Mouse (Mus musculus) inflammation-experienced regulatory T-cells, adult 6 months (primary cell): Measurements from ENCODE around the gene Ppm1n. TPM values are rescaled to one million over a fixed set of nuclear protein-coding genes. Genes with fewer than 3 reads are reported as not detected.
A peak's percentile ranks its signal among the peaks of the same experiment; 100 is the strongest.

ENCODE experiments used
- ATAC-seq: one replicate; pipeline ENCODE4 v1.8.0; 2017
- polyA plus RNA-seq, 3 experiments: library from polyadenylated mRNA; unstranded; fragments of 100-300 nt; shearing (Covaris generic); gene quantifications; one replicate each; pipeline ENCODE4 v1.2.1; 2017

Ppm1n gene
- polyA plus RNA-seq, 3 experiments from 2014 or later: 0.74 to 3.1 (median 2.1) TPM

GRCm38 (mm10) chr7:19282385-19282784, 2.5 kb upstream of the Ppm1n start, which contains the start of gene Rtn2:
Gene Rtn2 (plus strand): TSS chr7:19282624.
- peak; percentile 68 for ATAC-seq

DNA sequence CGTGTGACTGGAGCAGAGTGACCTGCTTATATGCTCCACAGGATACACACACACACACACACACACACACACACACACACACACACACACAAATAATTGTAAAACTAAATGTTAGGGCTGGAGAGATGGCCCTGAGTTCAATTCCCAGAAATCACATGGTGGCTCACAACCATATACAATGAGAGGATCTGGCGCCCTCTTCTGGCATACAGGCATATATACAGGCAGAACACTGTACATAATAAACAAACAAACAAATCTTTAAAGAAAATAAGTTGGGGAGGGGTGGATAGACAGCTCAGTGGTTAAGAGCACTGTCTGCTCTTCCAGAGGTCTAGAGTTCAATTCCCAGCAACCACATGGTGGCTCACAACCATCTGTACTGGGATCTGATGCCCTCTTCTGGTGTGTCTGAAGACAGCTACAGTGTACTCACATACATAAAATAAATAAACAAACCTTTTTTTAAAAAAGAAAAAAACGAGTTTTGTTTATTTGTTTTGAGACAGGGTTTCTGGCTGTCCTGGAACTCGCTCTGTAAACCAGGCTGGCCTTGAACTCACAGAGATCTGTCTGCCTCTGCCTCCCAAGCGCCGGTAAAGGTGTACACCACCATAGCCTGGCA, 1.9 kb upstream of the Ppm1n start:
- ATAC-seq: peak; percentile 49

GRCm38 (mm10) chr7:19279052-19279451, 812 bp downstream of the Ppm1n start:
- ATAC-seq: no peak

DNA sequence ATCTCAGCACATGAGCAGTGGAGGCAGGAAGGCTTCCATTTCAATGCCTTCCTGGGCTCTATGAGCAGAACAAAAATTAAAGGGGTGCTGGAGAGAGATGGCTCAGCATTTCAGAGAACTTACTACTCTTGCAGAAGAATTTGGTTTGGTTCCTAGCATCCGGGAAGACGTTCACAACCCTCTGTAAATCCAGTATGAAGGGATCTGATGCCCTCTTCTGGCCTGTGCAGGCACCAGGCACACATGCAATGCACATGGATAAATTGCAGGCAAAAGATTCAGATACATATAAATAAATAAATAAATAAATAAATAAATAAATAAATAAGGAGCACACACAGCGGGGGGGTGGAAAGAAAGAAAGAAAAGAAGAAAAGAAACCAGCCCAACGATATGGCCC, 3.6 kb downstream of the Ppm1n start:
- no peak for ATAC-seq

DNA sequence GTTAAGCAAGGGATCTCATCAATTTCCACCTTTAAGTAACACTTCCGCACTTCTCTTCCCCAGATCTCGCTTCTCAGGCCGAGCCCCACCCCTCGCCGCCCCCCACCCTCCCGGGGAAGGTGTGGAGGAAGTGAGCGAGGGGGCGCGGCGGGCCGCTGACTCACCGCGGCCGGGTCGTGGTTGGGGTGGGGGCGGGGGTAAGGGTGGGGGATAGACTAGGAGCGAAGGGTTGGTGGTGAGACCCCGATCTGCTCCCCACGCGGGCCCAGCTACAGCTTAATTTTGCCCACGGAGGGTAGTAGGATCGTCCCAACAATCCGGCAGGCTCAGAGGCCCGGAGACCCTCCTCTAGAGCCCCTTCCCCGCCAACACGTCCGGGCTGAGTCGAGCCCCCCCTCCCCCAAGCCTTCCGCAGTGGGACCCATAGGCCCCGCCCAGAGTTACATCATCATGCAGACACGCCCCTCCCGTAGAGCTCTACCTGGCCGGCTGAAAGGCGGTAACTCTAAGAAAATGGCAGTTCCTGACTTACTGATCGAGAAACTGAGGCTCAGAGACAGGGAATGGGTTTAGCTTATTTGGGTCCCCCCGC, 7.6 kb downstream of the Ppm1n start:
- ATAC-seq: peak; percentile 69

DNA sequence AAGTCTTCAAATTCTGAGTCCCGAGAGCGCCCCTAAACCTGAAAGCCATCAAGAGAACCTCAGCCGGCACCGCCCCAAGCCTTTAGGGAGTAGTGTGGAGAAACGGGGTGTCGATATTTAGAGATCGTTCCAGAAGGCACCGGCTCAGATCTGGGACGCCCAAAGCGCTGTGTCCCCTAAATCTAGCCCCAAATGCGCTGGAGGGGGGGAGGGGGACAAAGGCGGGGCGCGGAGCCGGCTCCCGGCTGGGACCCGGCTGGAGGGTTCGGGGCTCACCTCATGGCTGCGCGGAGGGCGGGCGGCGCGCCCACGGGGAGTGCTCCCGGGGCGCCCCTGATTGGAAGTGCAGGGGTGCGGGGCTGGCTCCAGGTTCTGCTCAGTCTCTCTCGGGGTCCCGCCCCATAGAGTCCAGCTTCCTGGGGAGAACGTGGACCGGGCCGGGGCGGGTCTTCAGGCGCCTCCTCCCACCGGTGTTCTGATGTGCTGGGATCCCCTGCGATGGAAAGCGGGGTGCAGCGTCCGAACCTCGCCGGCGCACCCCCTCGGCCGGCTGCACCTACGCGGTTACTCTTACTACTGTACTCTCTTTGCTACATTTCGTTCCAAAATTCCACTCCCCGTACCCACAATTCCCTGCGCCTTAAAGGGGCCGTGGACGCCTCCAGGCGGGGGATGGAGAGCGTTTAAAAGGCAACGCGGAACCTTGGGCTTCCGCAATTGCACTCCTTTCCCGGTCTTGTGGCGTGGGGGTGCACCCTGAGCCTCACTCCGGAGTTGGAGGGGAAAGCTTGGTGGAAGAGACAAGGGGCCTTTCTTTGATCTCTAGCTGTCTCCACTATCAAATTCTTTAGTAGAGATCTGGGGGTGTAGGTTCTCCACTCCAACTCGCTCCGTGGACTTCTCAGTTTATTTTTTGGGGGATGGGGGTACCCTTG, 8.4 kb downstream of the Ppm1n start, which contains the start of gene Vasp:
Gene Vasp (minus strand): TSS at position 580 of the 935 bp plus-strand sequence.
- peak; percentile 60 for ATAC-seq

DNA sequence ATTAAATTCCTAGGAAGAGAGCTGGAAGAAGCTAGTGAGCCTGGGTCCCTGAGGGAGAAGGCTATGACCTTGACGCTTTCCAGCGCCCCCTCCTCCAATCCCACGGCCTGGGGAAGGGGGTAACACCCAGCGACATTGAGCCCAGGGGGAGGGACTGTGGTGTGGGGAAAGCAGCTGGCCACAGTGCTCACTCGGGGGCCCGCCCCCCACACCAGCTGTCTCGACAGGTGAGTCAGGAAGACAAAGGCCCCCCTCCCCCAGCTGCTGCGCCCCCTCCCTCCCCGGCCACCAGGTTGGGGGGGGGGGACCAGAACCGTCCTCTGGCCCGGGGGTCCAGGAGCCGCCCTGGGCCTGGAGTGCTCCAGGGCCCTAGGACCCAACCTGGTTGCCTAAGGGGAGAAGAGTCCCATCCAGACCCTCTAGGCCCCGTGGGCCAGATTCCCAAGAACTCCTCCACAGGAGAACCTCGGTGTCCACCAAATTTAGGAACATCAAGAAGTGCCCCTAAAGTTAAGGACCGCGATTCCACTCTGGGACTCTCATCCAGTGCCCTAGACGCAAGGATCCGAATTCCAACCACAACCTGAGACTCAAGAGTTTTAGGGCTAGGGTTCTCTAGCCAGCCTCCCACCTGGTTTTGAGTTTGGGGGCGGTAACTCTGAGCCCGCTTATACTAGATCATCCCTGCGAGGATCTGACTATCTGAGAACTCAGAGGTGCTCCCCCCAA, 9.2 kb downstream of the Ppm1n start:
- no peak for ATAC-seq

GRCm38 (mm10) chr7:19269721-19270441, 10.0 kb downstream of the Ppm1n start:
- ATAC-seq: no peak

DNA sequence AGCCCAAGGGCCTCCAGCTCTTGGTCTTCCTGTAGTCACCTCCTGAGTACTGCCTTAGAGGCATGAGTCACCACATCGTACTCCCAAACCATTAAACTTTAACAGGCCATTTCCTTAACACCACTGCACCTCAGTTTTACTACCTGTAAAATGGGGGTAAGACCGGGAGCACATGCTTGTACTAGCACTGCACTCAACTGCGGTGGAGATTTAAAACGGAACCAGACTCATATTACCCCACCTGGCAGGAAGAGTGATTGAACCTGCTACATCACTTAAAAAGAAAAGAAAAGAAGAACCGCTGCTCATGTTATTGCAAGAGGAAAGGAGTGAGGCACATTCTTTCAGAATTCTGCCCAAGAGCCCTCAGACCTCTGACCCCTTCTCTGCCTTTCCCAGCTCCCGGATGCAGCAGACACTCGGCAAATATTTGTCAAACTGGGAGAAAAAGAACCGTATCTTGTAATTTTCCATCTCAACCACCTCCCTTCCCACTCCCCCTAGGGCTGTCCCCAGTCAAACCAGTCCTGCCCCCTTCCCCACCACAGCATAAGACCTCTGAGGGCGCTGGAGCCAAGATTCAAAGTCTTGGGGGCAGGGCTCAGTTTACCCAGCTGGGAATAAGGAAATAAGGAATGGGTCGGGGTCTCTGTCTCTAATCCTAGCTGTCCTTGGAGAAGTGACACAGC, 10.7 kb downstream of the Ppm1n start:
- peak; percentile 8 for ATAC-seq

GRCm38 (mm10) chr7:19267051-19267450, 12.8 kb downstream of the Ppm1n start:
- no peak for ATAC-seq

GRCm38 (mm10) chr7:19265928-19266822, 13.7 kb downstream of the Ppm1n start:
- ATAC-seq: peak; percentile 71

- no peak for ATAC-seq
These were observed 14.7 kb downstream of the Ppm1n start for GRCm38 (mm10) chr7:19265147-19265546.

- no peak for ATAC-seq
These were observed 21.5 kb downstream of the Ppm1n start for GRCm38 (mm10) chr7:19258336-19258735.

DNA sequence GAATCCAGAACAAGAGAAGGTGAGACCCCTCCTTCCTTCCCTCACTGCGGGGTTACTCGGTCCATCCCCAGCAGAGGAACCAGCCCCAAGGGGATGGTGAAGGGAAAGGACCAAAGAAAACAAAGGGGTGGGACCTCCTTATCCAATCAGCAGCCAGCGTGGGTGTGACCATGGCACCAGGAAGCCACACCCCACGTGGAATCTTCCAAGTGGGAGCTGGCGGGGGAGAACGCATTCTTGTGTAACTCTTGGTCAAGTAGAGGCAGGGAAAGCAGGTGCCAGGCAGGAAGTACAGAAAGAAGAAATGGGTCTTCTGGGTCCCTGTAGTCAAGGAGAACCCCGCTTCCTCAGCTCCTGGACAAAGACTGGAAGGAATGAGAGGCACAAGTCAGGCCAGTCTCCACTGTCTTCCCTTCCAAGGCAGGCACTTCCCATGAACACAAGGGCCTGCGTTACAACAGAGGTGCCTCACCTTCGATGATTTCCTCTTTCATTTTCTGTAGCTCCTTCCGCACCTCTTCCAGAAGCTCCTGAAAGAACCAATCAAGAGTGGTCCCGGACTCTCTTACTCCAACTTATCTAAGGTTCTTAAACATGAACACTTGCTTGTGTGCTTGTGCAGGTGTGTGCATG, 22.4 kb downstream of the Ppm1n start:
- ATAC-seq: no peak

GRCm38 (mm10) chr7:19256567-19256966, 23.3 kb downstream of the Ppm1n start:
- peak; percentile 77 for ATAC-seq

DNA sequence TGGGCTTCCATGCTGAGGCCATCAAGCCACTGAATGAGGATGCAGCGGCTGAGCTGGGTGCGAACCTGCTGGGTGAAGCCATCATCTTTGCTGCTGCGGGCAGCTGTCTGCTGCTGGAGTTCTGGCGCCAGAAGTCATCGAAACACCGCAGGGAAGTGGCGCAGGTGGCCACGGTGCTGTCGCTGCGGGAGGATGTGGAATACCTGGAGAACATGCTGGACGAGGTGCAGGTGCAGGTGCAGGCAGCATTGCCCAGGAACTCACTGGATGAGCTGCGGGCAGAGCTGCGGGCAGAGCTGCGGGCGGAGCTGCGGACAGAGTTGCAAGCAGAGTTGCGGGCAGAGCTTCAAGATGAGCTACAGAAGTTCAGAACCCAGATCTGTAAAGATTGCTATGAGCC, 24.5 kb downstream of the Ppm1n start:
- ATAC-seq: no peak

DNA sequence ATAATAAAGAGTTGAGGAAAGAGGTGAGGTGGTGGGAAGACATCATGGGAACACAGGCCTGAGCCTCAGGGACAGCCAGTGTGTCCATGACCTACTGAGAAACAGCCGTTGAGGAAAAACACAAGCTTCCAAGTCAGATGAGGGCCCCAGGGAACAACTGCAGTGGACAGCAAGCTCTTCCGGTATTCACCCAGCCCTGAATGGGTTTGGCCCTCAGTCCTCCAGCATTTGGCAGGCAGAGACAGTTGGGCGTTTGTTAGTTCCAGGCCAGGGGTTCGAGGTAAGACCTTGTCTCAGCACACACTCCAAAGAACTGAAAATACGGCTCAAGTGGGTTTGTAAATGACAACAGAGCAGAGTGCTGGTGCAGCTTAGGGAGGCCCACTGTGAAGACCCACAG, 26.4 kb downstream of the Ppm1n start:
- ATAC-seq: no peak

DNA sequence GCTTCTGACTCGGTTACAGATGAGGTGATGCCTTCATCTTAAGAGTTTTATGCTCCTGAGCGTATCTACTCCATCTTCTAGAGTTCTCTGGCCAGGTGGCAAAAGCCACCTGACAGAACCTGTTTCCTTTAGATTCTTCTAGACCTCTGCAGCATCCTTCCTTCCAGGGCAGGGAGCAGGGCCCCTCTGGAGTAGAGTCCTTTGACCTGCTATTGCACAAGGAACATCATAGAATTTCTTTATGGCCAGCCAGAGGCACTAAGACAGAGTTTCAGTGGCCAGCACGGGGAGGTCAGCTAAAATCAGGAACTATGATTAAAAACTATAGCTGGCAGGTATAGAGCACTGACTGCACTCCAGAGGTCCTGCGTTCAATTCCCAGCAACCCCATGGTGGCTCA, 27.8 kb downstream of the Ppm1n start:
- no peak for ATAC-seq

DNA sequence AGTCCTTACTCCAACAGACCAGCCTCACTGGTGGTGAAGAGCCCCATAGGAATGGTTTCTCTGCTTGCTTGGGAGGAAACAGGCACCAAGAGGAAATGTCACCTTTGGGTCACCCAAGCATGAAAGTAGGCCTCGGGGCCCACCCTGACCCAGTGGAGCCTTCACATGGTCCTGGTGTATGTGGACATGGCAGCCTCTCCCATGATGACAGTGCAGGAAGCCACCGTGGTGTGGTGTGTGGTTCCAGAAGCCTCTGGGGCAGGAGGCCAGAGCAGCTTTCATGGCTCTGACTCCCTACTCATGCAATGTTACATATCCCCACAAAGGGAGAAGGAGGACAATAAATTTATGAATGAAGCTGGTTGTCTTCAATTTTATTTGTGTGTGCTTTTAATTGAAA, 32.4 kb downstream of the Ppm1n start:
- ATAC-seq: no peak

DNA sequence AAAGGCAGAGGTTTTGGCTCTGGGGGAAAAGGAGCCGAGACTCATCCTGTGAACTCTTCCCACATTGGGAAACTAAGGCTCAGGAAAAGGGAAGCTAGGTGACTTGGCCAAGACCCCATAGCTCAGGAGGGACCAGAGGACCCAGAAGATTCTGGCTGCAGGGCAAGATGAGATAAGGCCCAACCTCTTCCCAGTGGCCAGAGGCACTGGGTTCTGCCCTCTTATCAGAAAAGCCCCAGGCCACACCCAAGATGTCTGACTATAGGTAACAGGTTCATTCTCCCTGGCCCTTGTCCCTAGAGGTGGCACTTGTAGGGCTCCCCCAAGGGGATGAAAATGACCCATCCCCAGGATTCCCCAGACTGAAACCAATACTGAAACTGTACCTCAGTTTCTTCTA, 33.0 kb downstream of the Ppm1n start:
- ATAC-seq: no peak
